Mouse (Mus musculus) midbrain, embryonic 14.5 days (tissue): Measurements from ENCODE around the gene Safb2. TPM values are rescaled to one million over a fixed set of nuclear protein-coding genes. Genes with fewer than 3 reads are reported as not detected.
"Not testable (repeated sequence)": the region's sequence is repeated elsewhere in the genome, so short reads cannot be mapped to it uniquely, and the experiment has no call there.

Source experiments
- ATAC-seq: fragments of 200-750 bp; cut with Nextera tagmentation; 2 replicates; pipeline ENCODE4 v1.8.0; 2017; ENCODE audit warnings: moderate number of reproducible peaks, moderate library complexity; ENCODE audit not compliant: low FRiP score, low TSS enrichment
- DNase-seq: peaks from one replicate; pipeline ENCODE4 v3.0.0-alpha.2; 2015
- H3K27ac ChIP-seq: fragments of 300-500 bp; sonication (generic); replicated peaks from 2 replicates; pipeline ENCODE4 v1.5.1; 2014; ENCODE audit warnings: mild to moderate bottlenecking, low read depth, low read length, moderate library complexity
- H3K27me3 ChIP-seq: fragments of 300-500 bp; sonication (generic); 2 replicates; pipeline ENCODE4 v1.6.1; 2014; ENCODE audit warnings: low read length, control low read depth, mixed read lengths; ENCODE audit not compliant: control insufficient read depth, insufficient read depth
- H3K36me3 ChIP-seq: fragments of 300-500 bp; sonication (generic); 2 replicates; pipeline ENCODE4 v1.6.1; 2014; ENCODE audit warnings: low read length, control low read depth; ENCODE audit not compliant: control insufficient read depth, insufficient read depth
- H3K4me1 ChIP-seq: fragments of 300-500 bp; sonication (generic); 2 replicates; pipeline ENCODE4 v1.6.1; 2014; ENCODE audit warnings: mild to moderate bottlenecking, antibody characterized with exemption, low read length, control low read depth; ENCODE audit not compliant: control insufficient read depth, insufficient read depth
- H3K4me2 ChIP-seq: fragments of 300-500 bp; sonication (generic); 2 replicates; pipeline ENCODE4 v1.6.1; 2014; ENCODE audit warnings: mild to moderate bottlenecking, low read length, moderate library complexity
- H3K4me3 ChIP-seq: fragments of 300-500 bp; sonication (generic); replicated peaks from 2 replicates; pipeline ENCODE4 v1.5.1; 2014; ENCODE audit warnings: low read depth, low read length
- H3K9ac ChIP-seq: fragments of 300-500 bp; sonication (generic); replicated peaks from 2 replicates; pipeline ENCODE4 v1.6.1; 2014; ENCODE audit warnings: mild to moderate bottlenecking, low read length, moderate library complexity
- H3K9me3 ChIP-seq: fragments of 300-500 bp; sonication (generic); 2 replicates; pipeline ENCODE4 v1.6.1; 2016; ENCODE audit warnings: low read length, control low read depth, mixed read lengths; ENCODE audit not compliant: control insufficient read depth
- WGBS: fragments of 180-500 bp; shearing (Covaris S2); extraction: QIAGEN DNeasy Blood & Tissue Kit; methylation state at CpG from one replicate; pipeline ENCODE4 v1.1.7; 2014; 5-methylcytosine and 5-hydroxymethylcytosine counted together
- polyA plus RNA-seq: library from polyadenylated mRNA; unstranded; fragments of >200 nt; fragmentation: Nextera tagmentation; extraction: Ambion mirVana; gene quantifications from 2 replicates; pipeline ENCODE4 v1.2.1, GENCODE M21; 2014

Safb2 gene
- polyA plus RNA-seq, result 43.0 and 51.4 TPM in 2 replicates

DNA sequence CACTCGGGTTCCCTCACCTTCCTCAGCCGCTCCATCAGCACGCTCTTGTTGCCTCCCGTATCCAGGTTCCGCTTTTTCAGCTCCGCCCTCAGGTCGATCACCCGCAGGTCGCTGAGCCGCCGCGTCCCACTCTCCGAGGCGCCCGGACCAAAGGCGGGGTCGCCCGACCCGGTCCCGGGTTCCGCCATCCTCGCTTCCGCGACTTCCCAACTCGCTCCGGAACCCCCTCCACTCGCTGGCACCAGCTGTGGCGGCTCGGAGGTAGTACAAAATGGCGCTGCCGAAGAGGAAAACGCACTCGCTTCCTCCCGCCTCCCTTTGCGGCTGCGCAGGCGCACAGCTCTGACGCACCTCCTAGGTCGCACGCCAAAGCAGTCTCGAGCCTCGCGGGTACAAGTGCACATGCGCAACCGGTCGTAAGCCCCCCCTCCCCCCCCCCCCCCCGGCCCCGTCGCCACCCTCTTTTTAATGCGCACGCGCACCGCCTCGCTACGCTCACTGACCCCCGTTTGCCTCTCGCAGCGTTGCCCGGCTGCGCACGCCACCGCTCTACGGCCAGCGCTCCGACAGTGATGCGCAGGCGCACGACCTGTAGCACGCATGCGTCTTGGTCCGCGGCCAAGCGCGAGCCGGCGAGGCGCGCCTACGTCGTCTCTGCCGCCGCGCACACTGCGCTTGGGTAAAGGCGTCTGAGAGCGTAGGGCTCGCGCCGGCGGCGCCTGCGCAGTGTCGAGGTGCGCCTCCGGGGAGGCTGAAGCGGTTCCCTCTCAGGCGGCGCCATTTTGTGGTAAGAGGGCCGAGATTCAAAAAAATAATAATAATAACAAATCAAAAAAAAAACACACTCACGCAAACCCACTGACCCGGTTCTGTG, at the start of gene Safb2, which contains the start of gene Safb:
Gene Safb2 (minus strand): TSS at position 329 of the 874 bp plus-strand sequence.
Gene Safb (plus strand): TSS at position 569 of the 874 bp plus-strand sequence.
- Histone ChIP-seq H3K36me3 (peaks cover 61% of the 10 kb centered on the region), H3K4me3 (peak within 1 kb of the TSS; percentile 93), H3K4me2 (peak within 1 kb of the TSS; percentile 94), H3K9ac (peak within 1 kb of the TSS; percentile 83), H3K27ac (peak within 1 kb of the TSS; percentile 91), H3K9me3 (no peaks in the 10 kb centered on the region), H3K4me1 (peaks cover 37% of the 10 kb centered on the region), H3K27me3 (no peaks in the 10 kb centered on the region)
- peak; percentile 95 for ATAC-seq
- WGBS, result under 1% methylated on average over 97 of the region's 101 CpGs
- peak; percentile 100 for DNase-seq

DNA sequence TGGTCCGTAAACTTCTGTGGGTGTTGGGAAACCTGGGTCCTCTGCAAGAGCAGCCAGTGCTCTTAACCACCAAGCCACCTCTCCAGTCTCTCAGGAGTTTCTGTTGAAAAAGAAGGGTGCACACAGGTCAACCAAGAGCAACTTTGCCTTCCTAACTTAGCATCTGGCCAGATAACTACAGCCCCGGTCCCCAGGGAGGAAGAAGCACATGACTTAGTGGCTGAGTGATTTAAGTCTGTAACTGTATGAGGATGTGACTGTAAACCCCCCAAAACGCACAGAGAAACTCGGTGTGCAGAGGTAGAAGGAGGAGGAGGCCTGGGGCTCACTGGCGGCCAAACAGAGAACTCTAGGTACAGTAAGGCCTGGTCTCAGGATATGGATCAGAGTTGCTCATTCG, 49.6 kb upstream of the Safb2 start:
- no peak for DNase-seq
- Histone ChIP-seq H3K27me3 (no peaks in the 10 kb centered on the region), H3K36me3 (no peaks in the 10 kb centered on the region), H3K27ac (no peak overlapping the region), H3K4me1 (no peaks in the 10 kb centered on the region), H3K4me2 (no peak overlapping the region), H3K9me3 (no peaks in the 10 kb centered on the region), H3K4me3 (no peak overlapping the region), H3K9ac (no peak overlapping the region)
- 85% methylated on average over 6 of the region's 6 CpGs for WGBS
- no peak for ATAC-seq

DNA sequence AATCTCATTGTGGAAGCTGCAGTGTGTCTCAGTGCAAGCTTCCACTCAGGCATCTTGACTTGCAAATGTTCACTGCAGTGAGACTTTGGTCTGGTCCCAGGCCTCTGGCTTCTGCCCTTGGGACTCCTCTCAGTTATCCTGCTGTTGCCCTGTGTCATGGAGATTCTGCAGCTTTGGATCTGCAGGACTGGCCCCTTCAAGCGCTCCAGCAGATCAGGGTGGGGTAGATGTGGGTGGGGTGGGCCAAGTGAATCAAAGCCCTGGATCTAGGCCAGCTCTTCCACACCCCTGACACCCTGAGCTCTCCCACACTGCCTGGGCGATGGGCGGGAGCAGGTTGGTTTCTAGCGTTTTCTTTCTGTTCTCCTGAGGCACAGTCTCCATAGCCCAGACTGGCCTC, 47.4 kb upstream of the Safb2 start:
- no peaks in the 10 kb centered on the region for H3K27me3 ChIP-seq
- H3K4me2 ChIP-seq, result no peak overlapping the region
- peaks cover 5% of the 10 kb centered on the region for H3K4me1 ChIP-seq
- no peak overlapping the region for H3K9ac ChIP-seq
- no peaks in the 10 kb centered on the region for H3K9me3 ChIP-seq
- 58% methylated on average over 4 of the region's 4 CpGs for WGBS
- no peaks in the 10 kb centered on the region for H3K36me3 ChIP-seq
- no peak for DNase-seq
- no peak overlapping the region for H3K27ac ChIP-seq
- ATAC-seq, result no peak
- no peak overlapping the region for H3K4me3 ChIP-seq

DNA sequence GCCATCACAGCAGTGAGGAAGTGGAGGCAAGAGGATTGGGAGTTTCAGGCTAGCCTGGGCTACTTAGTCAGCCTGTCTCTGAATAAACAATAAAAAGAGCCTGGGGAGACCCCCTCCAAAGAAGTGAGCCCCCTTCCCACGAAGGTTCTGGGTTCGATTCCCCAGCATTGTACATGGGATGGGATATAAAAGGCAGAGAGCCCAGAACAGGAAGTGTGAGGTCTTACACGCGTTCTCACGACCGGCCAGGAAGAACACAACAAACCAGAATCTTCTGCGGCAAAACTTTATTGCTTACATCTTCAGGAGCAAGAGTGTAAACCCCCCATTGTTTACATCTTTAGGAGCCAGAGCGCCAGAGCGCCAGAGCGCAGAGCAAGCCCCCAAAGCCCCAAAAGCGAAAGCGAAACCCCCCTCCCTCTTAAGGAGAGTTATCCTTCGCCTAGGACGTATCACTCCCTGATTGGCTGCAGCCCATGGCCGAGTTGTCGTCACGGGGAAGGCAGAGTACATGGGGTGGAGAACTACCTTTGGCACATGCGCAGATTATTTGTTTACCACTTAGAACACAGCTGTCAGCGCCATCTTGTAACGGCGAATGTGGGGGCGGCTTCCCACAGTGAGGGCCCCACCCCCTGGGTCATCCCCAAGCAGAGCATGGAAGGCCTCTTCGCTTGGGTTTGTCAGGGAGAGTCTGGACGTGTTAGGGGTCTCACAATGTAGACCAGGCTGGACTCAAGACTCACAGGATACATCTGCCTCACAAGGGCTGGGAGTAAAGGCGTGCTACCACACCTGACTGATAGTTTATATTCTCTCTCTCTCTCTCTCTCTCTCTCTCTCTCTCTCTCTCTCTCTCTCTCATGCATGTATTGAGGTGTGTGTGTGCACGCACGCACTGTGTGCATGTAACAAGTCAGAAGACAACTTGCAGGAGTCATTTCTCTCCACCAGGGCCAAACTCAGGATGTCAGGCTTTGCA, 45.7 kb upstream of the Safb2 start:
- H3K9me3 ChIP-seq, H3K4me2 ChIP-seq, H3K9ac ChIP-seq, DNase-seq, H3K27me3 ChIP-seq, H3K4me3 ChIP-seq, H3K27ac ChIP-seq, ATAC-seq, H3K36me3 ChIP-seq: not testable (repeated sequence)
- 90% methylated on average over 27 of the region's 27 CpGs for WGBS
- H3K4me1 ChIP-seq, result peaks cover 17% of the 10 kb centered on the region

DNA sequence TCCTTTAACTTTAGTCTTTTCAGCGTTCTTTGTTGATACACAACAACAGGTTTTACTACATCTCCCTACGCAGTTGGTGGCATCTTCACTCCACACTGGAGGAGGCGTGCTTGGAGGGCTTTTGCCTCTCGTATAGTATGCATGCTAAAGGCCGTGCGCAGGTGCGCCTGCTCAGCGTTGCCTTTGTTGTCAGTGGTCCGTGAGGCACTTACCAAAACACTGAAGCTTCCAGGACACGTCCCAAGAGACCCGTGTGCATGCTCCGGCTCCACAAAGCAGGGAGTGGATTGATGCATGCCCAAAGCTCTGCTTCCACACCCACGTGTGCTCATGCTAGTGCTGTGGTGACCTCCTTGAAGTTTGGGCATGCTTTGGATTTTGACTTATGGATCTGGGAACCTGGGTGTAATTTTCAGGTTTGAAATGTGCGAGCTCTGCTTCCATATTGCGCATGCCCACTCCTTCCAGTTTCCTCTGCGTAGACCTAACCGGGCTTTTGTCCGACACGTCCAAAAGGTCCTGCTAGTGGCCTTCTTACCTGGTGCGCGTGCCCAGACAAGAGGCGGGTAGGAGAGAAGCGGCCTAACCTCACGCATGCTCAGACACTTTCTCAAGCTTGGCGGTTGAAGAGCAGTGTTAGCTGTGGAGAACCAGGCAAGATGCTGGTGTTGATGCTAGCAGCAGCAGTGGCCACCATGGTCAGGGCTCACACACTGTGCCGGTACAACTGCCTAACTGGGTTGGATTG, 43.3 kb upstream of the Safb2 start, which contains the start of gene Catsperd:
Gene Catsperd (plus strand): TSS at position 614 of the 748 bp plus-strand sequence.
- no peaks in the 10 kb centered on the region for H3K27me3 ChIP-seq
- DNase-seq, result peak; percentile 78
- H3K4me1 ChIP-seq, result peaks cover 20% of the 10 kb centered on the region
- H3K27ac ChIP-seq, result peak within 1 kb of the TSS; percentile 78
- peak within 1 kb of the TSS; percentile 44; the same call in 1 of the 2 replicates for H3K9ac ChIP-seq
- WGBS, result 10% methylated on average over 26 of the region's 26 CpGs
- H3K4me3 ChIP-seq, result peak within 1 kb of the TSS; percentile 93
- peak; percentile 40 for ATAC-seq
- H3K9me3 ChIP-seq, result no peaks in the 10 kb centered on the region
- H3K36me3 ChIP-seq, result peaks cover 7% of the 10 kb centered on the region; the same call in 1 of the 2 replicates
- peak within 1 kb of the TSS; percentile 91 for H3K4me2 ChIP-seq

DNA sequence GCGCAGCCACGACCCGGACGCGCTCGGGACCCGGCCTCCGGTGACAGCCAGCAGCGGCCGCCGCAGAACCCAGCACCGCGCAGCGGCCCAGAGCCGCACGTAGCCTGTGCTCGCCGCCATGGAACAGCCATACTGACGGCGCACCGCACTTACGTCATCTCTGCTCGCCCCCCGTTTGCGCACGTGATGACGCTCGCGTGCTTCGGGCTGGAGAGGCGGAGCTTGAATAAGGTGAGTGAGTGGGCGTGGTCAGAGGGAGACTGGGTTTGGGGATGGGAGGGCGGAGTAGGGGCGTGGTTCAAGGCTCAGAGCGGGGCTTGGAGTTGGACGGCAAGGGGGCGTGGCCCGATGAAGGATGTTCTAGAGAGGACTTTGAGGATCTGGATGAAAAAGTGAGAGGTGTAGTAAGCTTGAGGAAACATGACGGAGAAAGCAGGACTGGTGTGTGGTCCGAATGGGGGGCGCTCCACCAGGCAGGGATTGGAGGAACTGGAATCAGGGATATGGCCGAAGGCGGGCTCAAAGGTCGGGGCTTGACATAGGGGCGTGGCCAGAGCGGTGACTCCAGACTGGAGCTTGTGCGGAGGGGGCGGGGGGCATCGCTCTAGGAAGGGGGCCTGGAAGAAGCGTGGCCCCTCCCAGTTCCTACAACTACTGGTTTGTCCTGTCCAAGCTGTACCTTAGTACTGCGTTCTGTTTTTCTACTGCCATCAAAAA, 42.5 kb upstream of the Safb2 start, which contains the start of gene Lonp1:
Gene Lonp1 (minus strand): TSS at position 134 of the 717 bp plus-strand sequence.
- Histone ChIP-seq H3K27ac (peak within 1 kb of the TSS; percentile 78), H3K4me3 (peak within 1 kb of the TSS; percentile 93), H3K9me3 (no peaks in the 10 kb centered on the region), H3K4me1 (peaks cover 20% of the 10 kb centered on the region), H3K4me2 (peak within 1 kb of the TSS; percentile 91), H3K27me3 (no peaks in the 10 kb centered on the region), H3K36me3 (peaks cover 14% of the 10 kb centered on the region), H3K9ac (peak within 1 kb of the TSS; percentile 77)
- ATAC-seq (peak; percentile 94), DNase-seq (peak; percentile 100)
- under 1% methylated on average over 51 of the region's 51 CpGs for WGBS

DNA sequence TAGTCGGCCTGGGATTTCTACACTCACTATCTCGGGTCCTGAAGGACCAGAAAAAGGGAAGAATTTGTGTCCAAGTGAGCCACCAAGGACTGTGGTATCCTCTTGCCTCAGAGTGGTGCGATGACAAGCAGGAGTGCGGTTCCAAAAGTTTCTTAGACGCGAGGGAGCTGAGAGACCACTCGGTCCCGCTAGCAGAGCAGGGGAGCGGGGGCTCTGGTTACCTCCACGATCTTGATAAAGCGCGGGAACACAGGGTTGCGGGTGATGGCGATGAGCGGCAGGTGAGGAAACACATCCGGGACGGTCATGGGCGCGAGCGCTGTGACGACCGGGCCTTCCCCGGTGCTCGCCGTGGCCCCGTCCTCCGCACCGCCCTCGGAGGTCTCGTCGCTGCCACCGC, 41.9 kb upstream of the Safb2 start:
- Histone ChIP-seq H3K9me3 (no peaks in the 10 kb centered on the region), H3K27ac (peak overlapping the region; percentile 78), H3K4me3 (peak overlapping the region; percentile 93), H3K4me1 (peaks cover 20% of the 10 kb centered on the region), H3K9ac (peak overlapping the region; percentile 77), H3K4me2 (peak overlapping the region; percentile 91), H3K27me3 (no peaks in the 10 kb centered on the region), H3K36me3 (peaks cover 20% of the 10 kb centered on the region)
- ATAC-seq, result no peak; the same call in 1 of the 2 replicates
- no peak for DNase-seq
- 1% methylated on average over 32 of the region's 32 CpGs for WGBS
